Mouse (Mus musculus) forebrain, postnatal 0 days (tissue): ENCODE data around the gene Gm43552. TPM values are rescaled to one million over a fixed set of nuclear protein-coding genes. Genes with fewer than 3 reads are reported as not detected.

ENCODE experiments used
- ATAC-seq: fragments of 200-750 bp; cut with Nextera tagmentation; 2 replicates; pipeline ENCODE4 v1.8.0; 2017; ENCODE audit warnings: mild to moderate bottlenecking, moderate library complexity
- DNase-seq: peaks from one replicate; pipeline ENCODE4 v3.0.0-alpha.2; 2015
- H3K27ac ChIP-seq: fragments of 300-500 bp; sonication (generic); 2 replicates; pipeline ENCODE4 v1.5.1; 2014; ENCODE audit warnings: low read depth, mild to moderate bottlenecking, antibody characterized with exemption, low read length, moderate library complexity, mixed read lengths
- H3K27me3 ChIP-seq: fragments of 300-500 bp; sonication (generic); 2 replicates; pipeline ENCODE4 v1.6.1; 2014; ENCODE audit warnings: mild to moderate bottlenecking, low read length, mixed read lengths; ENCODE audit not compliant: insufficient read depth
- H3K36me3 ChIP-seq: fragments of 300-500 bp; sonication (generic); 2 replicates; pipeline ENCODE4 v1.6.1; 2014; ENCODE audit warnings: mild to moderate bottlenecking, moderate library complexity; ENCODE audit not compliant: insufficient read depth
- H3K4me1 ChIP-seq: fragments of 300-500 bp; sonication (generic); 2 replicates; pipeline ENCODE4 v1.6.1; 2014; ENCODE audit warnings: antibody characterized with exemption; ENCODE audit not compliant: insufficient read depth
- H3K4me2 ChIP-seq: fragments of 300-500 bp; sonication (generic); 2 replicates; pipeline ENCODE4 v1.6.1; 2014; ENCODE audit warnings: low read depth, mild to moderate bottlenecking, moderate library complexity
- H3K4me3 ChIP-seq: fragments of 300-500 bp; sonication (generic); 2 replicates; pipeline ENCODE4 v1.5.1; 2014; ENCODE audit warnings: low read depth, low read length, mixed read lengths
- H3K9ac ChIP-seq: fragments of 300-500 bp; sonication (generic); 2 replicates; pipeline ENCODE4 v1.6.1; 2014; ENCODE audit warnings: mild to moderate bottlenecking
- H3K9me3 ChIP-seq: fragments of 300-500 bp; sonication (generic); 2 replicates; pipeline ENCODE4 v1.6.1; 2016; ENCODE audit warnings: low read length
- CTCF ChIP-seq: sonication (generic); IDR thresholded peaks from 2 replicates; pipeline ENCODE4 v1.5.1; 2016; ENCODE audit warnings: antibody characterized with exemption, control low read depth, low read depth
- WGBS: fragments of 180-500 bp; shearing (Covaris S2); extraction: QIAGEN DNeasy Blood & Tissue Kit; methylation state at CpG from one replicate; pipeline ENCODE4 v1.1.7; 2014; 5-methylcytosine and 5-hydroxymethylcytosine counted together
- polyA plus RNA-seq: library from polyadenylated mRNA; unstranded; fragments of >200 nt; fragmentation: Nextera tagmentation; extraction: Ambion mirVana; gene quantifications from 2 replicates; pipeline ENCODE4 v1.2.1, GENCODE M21; 2015
- total RNA-seq: library from RNA; depleted of rRNA; stranded (reverse); fragments of >200 nt; gene quantifications from 2 replicates; pipeline ENCODE4 v1.2.3, GENCODE M21; 2014

The Gm43552 gene
- total and polyA plus RNA-seq, 2 experiments from 2014 or later: not detected

GRCm38 (mm10) chr5:65521803-65522202 lies 29.2 kb upstream of the Gm43552 start:
- no peaks in the 10 kb centered on the region for H3K27me3 ChIP-seq
- H3K4me2 ChIP-seq: no peak overlapping the region
- no peak overlapping the region for H3K27ac ChIP-seq
- H3K36me3 ChIP-seq: no peaks in the 10 kb centered on the region
- 81% methylated on average over 1 of the region's 1 CpGs for WGBS
- no peaks in the 10 kb centered on the region for H3K4me1 ChIP-seq
- H3K4me3 ChIP-seq: no peak overlapping the region
- TF ChIP-seq CTCF: peak; percentile 61
- no peaks in the 10 kb centered on the region for H3K9me3 ChIP-seq
- no peak for DNase-seq
- no peak overlapping the region for H3K9ac ChIP-seq
- no peak for ATAC-seq

GRCm38 (mm10) chr5:65514635-65515278 lies 22.1 kb upstream of the Gm43552 start:
- Histone ChIP-seq H3K9ac (no peak overlapping the region), H3K4me2 (no peak overlapping the region), H3K9me3 (no peaks in the 10 kb centered on the region), H3K4me3 (no peak overlapping the region), H3K27me3 (no peaks in the 10 kb centered on the region), H3K36me3 (no peaks in the 10 kb centered on the region), H3K27ac (no peak overlapping the region), H3K4me1 (no peaks in the 10 kb centered on the region)
- no peak for TF ChIP-seq CTCF
- whole genome bisulfite sequencing: 77% methylated on average over 5 of the region's 5 CpGs
- ATAC-seq: no peak
- no peak for DNase-seq

- ATAC-seq (no peak), DNase-seq (no peak)
- Histone ChIP-seq H3K4me1 (no peaks in the 10 kb centered on the region), H3K9me3 (no peaks in the 10 kb centered on the region), H3K36me3 (no peaks in the 10 kb centered on the region), H3K27ac (no peak overlapping the region), H3K4me2 (no peak overlapping the region), H3K27me3 (no peaks in the 10 kb centered on the region), H3K4me3 (no peak overlapping the region), H3K9ac (no peak overlapping the region)
- TF ChIP-seq CTCF: no peak
- 90% methylated on average over 3 of the region's 3 CpGs for WGBS
These were observed 20.9 kb upstream of the Gm43552 start for GRCm38 (mm10) chr5:65513506-65513905.

- Histone ChIP-seq H3K27ac (no peak overlapping the region), H3K4me1 (no peaks in the 10 kb centered on the region), H3K4me3 (no peak overlapping the region), H3K27me3 (no peaks in the 10 kb centered on the region), H3K9me3 (no peaks in the 10 kb centered on the region), H3K36me3 (no peaks in the 10 kb centered on the region), H3K9ac (no peak overlapping the region), H3K4me2 (no peak overlapping the region)
- DNase-seq (no peak), ATAC-seq (no peak)
- WGBS: 84% methylated on average over 8 of the region's 8 CpGs
- no peak for TF ChIP-seq CTCF
These were observed 15.8 kb upstream of the Gm43552 start for GRCm38 (mm10) chr5:65508395-65508794.

- Histone ChIP-seq H3K9ac (no peak overlapping the region), H3K27ac (no peak overlapping the region), H3K4me3 (no peak overlapping the region), H3K36me3 (no peaks in the 10 kb centered on the region), H3K9me3 (no peaks in the 10 kb centered on the region), H3K4me2 (0 out of 2 replicates have a peak overlapping the region, but pooled peaks have one; percentile 8), H3K4me1 (no peaks in the 10 kb centered on the region), H3K27me3 (no peaks in the 10 kb centered on the region)
- ATAC-seq (no peak), DNase-seq (no peak)
- 8% methylated on average over 8 of the region's 8 CpGs for WGBS
- TF ChIP-seq CTCF: no peak
These were observed 13.2 kb upstream of the Gm43552 start for GRCm38 (mm10) chr5:65505786-65506185.

GRCm38 (mm10) chr5:65501407-65501806 lies 8.8 kb upstream of the Gm43552 start:
- no peak overlapping the region for H3K27ac ChIP-seq
- no peak overlapping the region for H3K9ac ChIP-seq
- no peak for TF ChIP-seq CTCF
- H3K4me1 ChIP-seq: no peaks in the 10 kb centered on the region
- H3K4me3 ChIP-seq: no peak overlapping the region
- ATAC-seq (no peak), DNase-seq (no peak)
- no peaks in the 10 kb centered on the region for H3K9me3 ChIP-seq
- no peaks in the 10 kb centered on the region for H3K36me3 ChIP-seq
- no peaks in the 10 kb centered on the region for H3K27me3 ChIP-seq
- 95% methylated on average over 9 of the region's 9 CpGs for WGBS
- no peak overlapping the region for H3K4me2 ChIP-seq

GRCm38 (mm10) chr5:65500231-65500630 lies 7.6 kb upstream of the Gm43552 start:
- ATAC-seq (no peak), DNase-seq (no peak)
- H3K4me1 ChIP-seq: no peaks in the 10 kb centered on the region
- no peaks in the 10 kb centered on the region for H3K27me3 ChIP-seq
- WGBS: 85% methylated on average over 7 of the region's 7 CpGs
- no peak overlapping the region for H3K4me2 ChIP-seq
- no peak overlapping the region for H3K27ac ChIP-seq
- H3K36me3 ChIP-seq: no peaks in the 10 kb centered on the region
- no peak for TF ChIP-seq CTCF
- H3K9ac ChIP-seq: no peak overlapping the region
- H3K4me3 ChIP-seq: no peak overlapping the region
- H3K9me3 ChIP-seq: no peaks in the 10 kb centered on the region
